Mouse (Mus musculus): ENCODE data around the gene Nupr1l. TPM values are rescaled to one million over a fixed set of nuclear protein-coding genes. Genes with fewer than 3 reads are reported as not detected.
A peak's percentile ranks its signal among the peaks of the same experiment; 100 is the strongest.
"Not testable (repeated sequence)": the region's sequence is repeated elsewhere in the genome, so short reads cannot be mapped to it uniquely, and the experiment has no call there.

Nupr1l gene
- polyA plus RNA-seq, 1 experiment from 2014 or later, result 4.8 TPM

DNA sequence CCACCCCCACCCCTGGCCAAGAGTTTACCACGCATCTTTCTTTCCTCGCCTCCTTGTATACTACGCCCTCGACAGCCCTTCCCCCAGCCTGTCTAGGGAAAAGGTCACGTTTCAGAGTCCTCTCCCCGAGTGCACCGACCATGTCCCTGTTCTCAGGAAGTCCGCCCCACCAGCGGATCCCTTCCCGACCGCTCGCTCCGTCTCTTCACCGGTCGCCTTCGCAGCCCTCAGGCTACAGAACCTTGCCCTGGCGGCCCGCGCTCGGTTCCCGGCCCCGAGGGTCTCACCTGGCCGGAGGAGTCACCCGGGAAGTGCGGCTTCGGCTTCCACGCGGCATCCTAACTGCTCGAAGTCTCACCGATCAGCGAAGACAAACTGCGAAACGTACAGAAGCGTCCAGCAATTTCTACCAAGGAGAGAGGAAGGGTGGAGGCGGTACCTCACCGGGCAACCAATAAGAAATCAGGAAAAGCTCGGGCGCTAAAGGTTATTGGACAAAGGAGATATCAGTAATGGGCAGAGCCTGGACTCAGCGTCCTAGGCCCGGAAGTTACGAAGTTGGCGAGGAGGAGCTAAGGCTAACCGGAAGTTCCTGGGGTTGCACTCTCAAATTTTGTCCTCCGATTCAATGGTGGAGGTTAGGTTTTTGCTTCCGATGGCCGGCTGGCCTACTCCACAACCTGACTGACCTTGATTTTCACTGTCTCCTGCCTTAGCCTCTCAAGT, 21.3 kb upstream of the Nupr1l start, which contains the start of gene Chchd2:
Gene Chchd2, minus strand, starts transcription at position 560 of the 726 bp plus-strand sequence.
- H3K9me3 ChIP-seq, result no peaks in the 10 kb centered on the region
- peaks cover 29% of the 10 kb centered on the region for H3K4me1 ChIP-seq (replicated peaks)
- H3K36me3 ChIP-seq, result peaks cover 16% of the 10 kb centered on the region
- ATAC-seq (ENCODE audit: low FRiP score, low read depth), result peak; percentile 100
- under 1% methylated on average over 46 of the region's 46 CpGs for WGBS
- H3K27ac ChIP-seq (replicated peaks), result peak within 1 kb of the TSS; percentile 95
- H3K9ac ChIP-seq, result peak within 1 kb of the TSS; percentile 96
- no peaks in the 10 kb centered on the region for H3K27me3 ChIP-seq
- peak within 1 kb of the TSS; percentile 96 for H3K4me3 ChIP-seq
- peak within 1 kb of the TSS; percentile 74 for H3K4me2 ChIP-seq

DNA sequence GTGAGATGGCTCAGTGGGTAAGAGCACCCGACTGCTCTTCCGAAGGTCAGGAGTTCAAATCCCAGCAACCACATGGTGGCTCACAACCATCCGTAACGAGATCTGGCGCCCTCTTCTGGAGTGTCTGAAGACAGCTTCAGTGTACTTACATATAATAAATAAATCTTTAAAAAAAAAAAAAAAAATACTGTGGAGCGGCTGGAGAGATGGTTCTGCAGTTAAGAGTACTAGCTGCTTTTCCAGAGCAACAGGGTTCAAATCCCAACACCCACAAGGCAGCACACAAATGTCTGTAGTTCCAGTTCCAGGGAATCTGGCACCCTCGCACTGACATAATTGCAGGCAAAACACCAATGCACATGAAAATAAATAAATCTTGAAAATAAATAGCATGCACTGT, 17.9 kb upstream of the Nupr1l start:
- H3K27ac ChIP-seq (replicated peaks); ATAC-seq (ENCODE audit: low FRiP score, low read depth); H3K9ac ChIP-seq; H3K9me3 ChIP-seq; H3K27me3 ChIP-seq; H3K4me2 ChIP-seq; H3K36me3 ChIP-seq; H3K4me3 ChIP-seq: not testable (repeated sequence)
- WGBS, result 89% methylated on average over 5 of the region's 7 CpGs
- H3K4me1 ChIP-seq (replicated peaks), result peaks cover 16% of the 10 kb centered on the region

DNA sequence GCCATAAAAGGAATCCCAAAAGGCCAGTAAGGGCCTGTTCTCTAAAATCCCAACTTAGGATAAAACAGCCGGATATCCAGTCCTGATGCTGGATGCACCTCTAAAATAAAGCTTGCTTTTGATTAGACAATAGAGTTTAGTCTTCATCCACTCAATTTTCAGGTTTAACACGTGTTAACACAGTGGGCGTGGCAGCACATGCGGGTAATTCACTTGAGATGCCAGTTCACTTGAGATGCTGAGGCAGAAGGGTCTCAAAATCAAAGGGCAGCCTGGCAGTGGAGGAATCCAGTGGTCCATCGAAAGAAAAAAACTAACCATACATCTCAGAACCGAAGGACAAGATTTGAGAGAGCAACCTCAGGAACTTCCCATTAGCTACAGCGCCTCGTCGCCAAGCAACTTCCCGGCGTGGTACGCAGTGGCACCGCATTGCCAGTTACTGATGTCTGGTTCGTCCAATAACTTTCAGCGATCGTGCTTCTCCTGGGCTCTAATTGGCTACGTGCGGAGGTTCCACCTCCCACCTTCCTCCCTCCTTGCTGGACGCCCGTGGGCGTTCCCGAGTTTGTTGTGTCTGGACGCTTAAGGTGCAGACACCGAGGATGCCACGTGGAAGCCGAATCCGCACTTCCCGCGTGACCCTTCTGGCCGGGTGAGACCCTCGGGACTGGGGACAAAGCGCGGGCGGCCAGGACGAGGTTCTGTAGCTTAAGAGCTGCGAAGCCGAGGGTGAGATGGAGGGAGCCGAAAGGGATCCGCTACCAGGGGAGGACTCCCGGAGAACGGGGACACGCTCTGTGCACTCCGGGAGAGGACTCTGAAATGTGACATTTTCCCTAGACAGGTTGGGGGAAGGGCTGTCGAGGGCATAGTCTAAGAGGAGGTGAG, 12.9 kb upstream of the Nupr1l start, which contains the start of gene Zbed5:
Gene Zbed5, plus strand, starts transcription at position 526 of the 891 bp plus-strand sequence.
- Histone ChIP-seq H3K36me3 (no peaks in the 10 kb centered on the region), H3K27me3 (no peaks in the 10 kb centered on the region), H3K4me2 (peak within 1 kb of the TSS; percentile 80), H3K9me3 (no peaks in the 10 kb centered on the region), H3K27ac (replicated peaks) (peak within 1 kb of the TSS; percentile 48), H3K4me1 (replicated peaks) (peaks cover 14% of the 10 kb centered on the region), H3K9ac (peak within 1 kb of the TSS; percentile 61), H3K4me3 (peak within 1 kb of the TSS; percentile 84)
- peak; percentile 99 for ATAC-seq (ENCODE audit: low FRiP score, low read depth)
- 2% methylated on average over 44 of the region's 44 CpGs for whole genome bisulfite sequencing

GRCm38 (mm10) chr5:129898449-129898848, 9.9 kb upstream of the Nupr1l start, which contains the start of gene Phkg1:
Phkg1 (minus strand) TSS chr5:129898549.
- Histone ChIP-seq H3K36me3 (peaks cover 20% of the 10 kb centered on the region), H3K4me2 (no peak within 1 kb of the TSS), H3K9me3 (no peaks in the 10 kb centered on the region), H3K9ac (no peak within 1 kb of the TSS), H3K4me1 (replicated peaks) (peaks cover 14% of the 10 kb centered on the region), H3K27me3 (no peaks in the 10 kb centered on the region), H3K4me3 (no peak within 1 kb of the TSS), H3K27ac (replicated peaks) (no peak within 1 kb of the TSS)
- 95% methylated on average over 1 of the region's 1 CpGs for WGBS
- no peak for ATAC-seq (ENCODE audit: low FRiP score, low read depth)

- Histone ChIP-seq H3K4me3 (peak overlapping the region; percentile 69), H3K4me1 (replicated peaks) (peaks cover 15% of the 10 kb centered on the region), H3K27ac (replicated peaks) (peak overlapping the region; percentile 98), H3K36me3 (peaks cover 10% of the 10 kb centered on the region), H3K4me2 (peak overlapping the region; percentile 75), H3K9ac (peak overlapping the region; percentile 89), H3K27me3 (no peaks in the 10 kb centered on the region), H3K9me3 (no peaks in the 10 kb centered on the region)
- WGBS, result 19% methylated on average over 4 of the region's 4 CpGs
- no peak for ATAC-seq (ENCODE audit: low FRiP score, low read depth)
Measured at GRCm38 (mm10) chr5:129907775-129908174, 565 bp upstream of the Nupr1l start.

- peaks cover 15% of the 10 kb centered on the region for H3K4me1 ChIP-seq (replicated peaks)
- H3K36me3 ChIP-seq, result peaks cover under 1% of the 10 kb centered on the region
- peak overlapping the region; percentile 98 for H3K27ac ChIP-seq (replicated peaks)
- peak overlapping the region; percentile 69 for H3K4me3 ChIP-seq
- WGBS, result 68% methylated on average over 9 of the region's 9 CpGs
- H3K4me2 ChIP-seq, result peak overlapping the region; percentile 75
- no peaks in the 10 kb centered on the region for H3K9me3 ChIP-seq
- H3K9ac ChIP-seq, result peak overlapping the region; percentile 89
- ATAC-seq (ENCODE audit: low FRiP score, low read depth), result no peak
- no peaks in the 10 kb centered on the region for H3K27me3 ChIP-seq
Measured at GRCm38 (mm10) chr5:129909147-129909546, 807 bp downstream of the Nupr1l start.

- H3K27ac ChIP-seq (replicated peaks), result no peak overlapping the region
- peaks cover 15% of the 10 kb centered on the region for H3K4me1 ChIP-seq (replicated peaks)
- no peaks in the 10 kb centered on the region for H3K9me3 ChIP-seq
- peak overlapping the region; percentile 75; the same call in 1 of the 2 replicates for H3K4me2 ChIP-seq
- no peak overlapping the region for H3K9ac ChIP-seq
- no peak for ATAC-seq (ENCODE audit: low FRiP score, low read depth)
- WGBS, result 85% methylated on average over 7 of the region's 7 CpGs
- no peak overlapping the region for H3K4me3 ChIP-seq
- no peaks in the 10 kb centered on the region for H3K27me3 ChIP-seq
- H3K36me3 ChIP-seq, result no peaks in the 10 kb centered on the region
Measured at GRCm38 (mm10) chr5:129909591-129909990, 1.3 kb downstream of the Nupr1l start.

DNA sequence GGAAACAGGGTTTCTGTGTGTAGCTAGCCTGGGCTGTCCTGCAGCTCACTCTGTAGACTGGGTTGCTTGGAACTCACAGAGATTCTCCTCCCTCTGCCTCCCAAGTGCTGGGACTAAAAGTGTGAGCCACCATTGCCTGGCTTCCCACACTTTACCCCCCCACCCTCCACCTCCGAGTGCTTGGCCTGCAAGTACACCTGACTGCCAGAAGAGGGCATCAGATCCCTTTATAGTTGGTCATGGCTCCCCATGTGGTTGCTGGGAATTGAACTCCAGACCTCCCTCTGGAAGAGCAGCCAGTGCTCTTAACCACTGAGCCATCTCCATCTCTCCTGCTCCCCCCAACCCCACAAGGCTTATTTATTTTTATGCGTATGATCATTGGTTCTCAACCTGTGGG, 5.7 kb downstream of the Nupr1l start:
- no peak for ATAC-seq (ENCODE audit: low FRiP score, low read depth)
- peaks cover 7% of the 10 kb centered on the region for H3K4me1 ChIP-seq (replicated peaks)
- 25% methylated on average over 2 of the region's 2 CpGs for WGBS
- no peak overlapping the region for H3K27ac ChIP-seq (replicated peaks)
- H3K4me2 ChIP-seq, result no peak overlapping the region
- no peak overlapping the region for H3K9ac ChIP-seq
- no peaks in the 10 kb centered on the region for H3K27me3 ChIP-seq
- H3K9me3 ChIP-seq, result no peaks in the 10 kb centered on the region
- no peaks in the 10 kb centered on the region for H3K36me3 ChIP-seq
- H3K4me3 ChIP-seq, result no peak overlapping the region

GRCm38 (mm10) chr5:129915491-129915890, 7.2 kb downstream of the Nupr1l start:
- 86% methylated on average over 11 of the region's 11 CpGs for WGBS
- H3K4me1 ChIP-seq (replicated peaks); H3K27ac ChIP-seq (replicated peaks); H3K4me2 ChIP-seq; H3K9ac ChIP-seq; H3K27me3 ChIP-seq; H3K36me3 ChIP-seq; H3K9me3 ChIP-seq; H3K4me3 ChIP-seq; ATAC-seq (ENCODE audit: low FRiP score, low read depth): not testable (repeated sequence)

DNA sequence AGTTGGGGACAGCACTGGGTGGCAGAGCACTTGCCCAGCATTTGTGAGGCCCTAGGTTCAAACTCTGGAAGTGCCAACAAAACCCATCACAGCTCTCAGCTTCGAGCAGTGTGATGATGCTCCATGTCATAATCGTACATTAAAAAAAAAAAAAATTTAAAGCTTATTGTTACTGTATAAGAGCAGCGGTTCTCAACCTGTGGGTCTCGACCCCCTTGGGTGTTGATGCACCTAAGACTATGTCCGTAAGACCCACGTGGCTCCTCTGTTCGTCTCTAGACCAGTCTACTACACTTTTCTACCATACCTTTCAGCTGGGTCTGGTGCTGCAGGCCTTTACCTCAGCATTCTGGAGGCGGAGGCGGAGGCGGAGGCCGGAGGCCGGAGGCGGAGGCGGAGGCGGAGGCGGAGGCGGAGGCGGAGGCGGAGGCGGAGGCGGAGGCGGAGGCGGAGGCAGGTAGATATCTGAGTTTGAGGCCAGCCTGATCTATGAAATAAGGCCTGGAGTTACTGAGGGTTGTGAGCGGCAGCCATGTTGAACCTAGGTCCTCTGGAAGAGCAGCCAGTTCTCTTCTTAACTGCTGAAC, 9.8 kb downstream of the Nupr1l start:
- no peak overlapping the region for H3K4me3 ChIP-seq
- no peak for ATAC-seq (ENCODE audit: low FRiP score, low read depth)
- no peaks in the 10 kb centered on the region for H3K4me1 ChIP-seq (replicated peaks)
- H3K27me3 ChIP-seq, result no peaks in the 10 kb centered on the region
- H3K27ac ChIP-seq (replicated peaks), result no peak overlapping the region
- no peak overlapping the region for H3K9ac ChIP-seq
- WGBS, result 93% methylated on average over 24 of the region's 24 CpGs
- H3K36me3 ChIP-seq, result no peaks in the 10 kb centered on the region
- H3K4me2 ChIP-seq, result no peak overlapping the region
- no peaks in the 10 kb centered on the region for H3K9me3 ChIP-seq

DNA sequence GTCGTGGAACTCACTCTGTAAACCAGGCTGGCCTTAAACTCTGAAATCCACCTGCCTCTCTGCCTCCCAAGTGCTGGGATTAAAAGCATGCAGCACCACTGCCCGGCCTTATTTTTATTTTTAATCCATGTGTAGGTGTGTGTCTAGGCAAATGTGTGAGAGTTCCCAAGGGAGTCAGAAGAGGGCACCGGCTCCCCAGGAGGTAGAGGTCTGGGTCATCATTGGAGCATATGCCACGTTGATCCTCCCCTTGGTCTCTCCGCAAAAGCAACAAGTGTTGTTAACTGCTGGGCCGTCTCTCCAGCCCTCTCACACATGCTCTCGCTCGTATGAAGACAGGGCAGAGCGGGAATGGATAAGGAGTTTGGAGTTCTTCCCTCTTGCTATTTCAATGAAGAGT, 10.4 kb downstream of the Nupr1l start:
- no peak for ATAC-seq (ENCODE audit: low FRiP score, low read depth)
- Histone ChIP-seq H3K9me3 (no peaks in the 10 kb centered on the region), H3K4me3 (no peak overlapping the region), H3K27me3 (no peaks in the 10 kb centered on the region), H3K4me2 (no peak overlapping the region), H3K9ac (no peak overlapping the region), H3K27ac (replicated peaks) (no peak overlapping the region), H3K36me3 (no peaks in the 10 kb centered on the region), H3K4me1 (replicated peaks) (no peaks in the 10 kb centered on the region)
- WGBS, result 83% methylated on average over 9 of the region's 9 CpGs

GRCm38 (mm10) chr5:129919320-129919719, 11.0 kb downstream of the Nupr1l start:
- no peaks in the 10 kb centered on the region for H3K9me3 ChIP-seq
- WGBS, result 68% methylated on average over 8 of the region's 8 CpGs
- no peak overlapping the region for H3K9ac ChIP-seq
- no peaks in the 10 kb centered on the region for H3K27me3 ChIP-seq
- no peak overlapping the region for H3K27ac ChIP-seq (replicated peaks)
- no peaks in the 10 kb centered on the region for H3K36me3 ChIP-seq
- no peak for ATAC-seq (ENCODE audit: low FRiP score, low read depth)
- no peak overlapping the region for H3K4me2 ChIP-seq
- H3K4me3 ChIP-seq, result no peak overlapping the region
- no peaks in the 10 kb centered on the region for H3K4me1 ChIP-seq (replicated peaks)

All from hindbrain, embryonic 15.5 days (tissue).